Mouse (Mus musculus): ENCODE results near the gene Smc6.
A peak's percentile ranks its signal among the peaks of the same experiment; 100 is the strongest.

The Smc6 gene

GRCm38 (mm10) chr12:11286382-11286781, 20.7 kb downstream of the Smc6 start:
- no peak for DNase-seq (ENCODE audit: low spot score)

- no peak for DNase-seq (ENCODE audit: low spot score)
These were observed 35.2 kb downstream of the Smc6 start for GRCm38 (mm10) chr12:11300858-11301257.

GRCm38 (mm10) chr12:11306753-11307645, 41.3 kb downstream of the Smc6 start:
- no peak for DNase-seq (ENCODE audit: low spot score)

DNA sequence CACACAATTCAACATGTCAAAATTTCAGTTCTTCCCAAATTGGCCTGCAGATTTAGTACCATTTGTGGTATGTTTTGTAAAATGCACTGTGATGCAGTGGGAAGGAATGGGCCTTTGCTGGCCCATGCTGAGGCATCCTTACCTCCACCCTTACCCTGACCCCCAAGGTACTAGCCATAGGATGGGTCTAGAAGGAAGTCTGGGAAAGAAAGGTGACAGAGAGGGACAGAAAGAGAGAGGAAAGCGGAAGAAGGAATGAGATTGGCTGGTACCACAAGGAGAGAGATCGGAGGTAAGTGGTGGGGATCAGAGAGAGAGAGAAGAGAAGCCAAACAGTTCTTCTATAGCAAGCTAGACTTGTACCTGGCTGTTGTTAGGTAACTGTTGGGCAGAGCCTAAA, 45.4 kb downstream of the Smc6 start:
- DNase-seq (ENCODE audit: low spot score): no peak

DNA sequence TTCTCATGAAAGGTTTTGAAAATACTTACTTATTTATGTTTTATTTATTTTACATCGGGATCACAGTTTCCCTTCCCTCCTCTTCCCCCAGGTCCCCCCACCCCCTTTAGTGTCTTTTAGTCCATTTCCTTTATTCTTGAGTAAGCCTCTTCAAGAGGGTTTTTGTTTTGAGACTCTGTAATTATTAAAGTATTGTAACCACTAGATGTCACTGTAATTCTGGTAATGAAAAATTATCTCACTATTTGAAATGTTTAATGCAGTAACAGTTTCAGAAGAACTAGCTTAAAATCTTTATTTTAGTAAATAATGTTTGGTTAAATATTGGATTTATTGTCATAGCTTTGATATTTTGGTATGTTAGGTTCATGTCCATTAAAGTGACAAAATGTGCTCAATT, 48.2 kb downstream of the Smc6 start:
- no peak for DNase-seq (ENCODE audit: low spot score)

DNA sequence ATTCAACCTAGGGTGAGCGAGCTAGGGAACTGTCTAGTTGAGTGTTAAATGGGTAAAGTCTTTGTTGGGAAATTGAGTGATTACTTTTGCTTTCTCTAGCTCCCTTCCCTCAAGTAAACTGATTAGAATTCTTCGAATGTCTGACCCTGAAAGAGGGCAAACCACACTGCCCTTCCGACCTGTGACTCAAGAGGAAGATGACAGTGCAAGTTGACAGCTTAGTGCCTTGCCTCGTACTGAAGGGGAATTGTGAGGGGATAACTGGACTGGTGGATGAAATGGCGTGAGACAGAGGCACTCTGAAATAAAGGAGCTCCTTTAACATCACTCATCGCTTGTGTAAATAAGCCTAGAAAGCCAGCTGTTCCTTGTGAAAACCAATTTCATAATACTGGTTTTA, 52.0 kb downstream of the Smc6 start:
- no peak for DNase-seq (ENCODE audit: low spot score)

GRCm38 (mm10) chr12:11324480-11324879, 58.8 kb downstream of the Smc6 start:
- DNase-seq (ENCODE audit: low spot score): no peak

DNA sequence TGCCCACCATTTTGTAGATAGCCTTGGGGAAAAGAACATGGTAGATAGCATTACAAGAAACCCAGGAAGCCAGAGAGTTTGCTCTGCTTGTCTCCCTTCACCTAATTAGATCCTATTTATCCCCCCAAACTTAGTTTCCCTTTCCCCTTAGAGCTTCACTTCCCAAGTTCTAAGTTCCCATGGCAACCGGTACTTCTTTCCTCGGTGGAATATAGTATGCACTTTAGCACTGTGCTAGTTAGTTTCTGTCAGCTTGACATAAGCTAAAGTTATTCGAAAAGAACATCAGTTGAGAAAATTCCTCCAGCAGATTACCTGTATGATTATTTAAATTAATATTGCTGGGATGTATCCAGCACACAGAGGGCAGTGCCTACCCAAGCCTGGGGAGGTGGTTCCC, 60.8 kb downstream of the Smc6 start:
- DNase-seq (ENCODE audit: low spot score): no peak

- DNase-seq (ENCODE audit: low spot score): no peak
These were observed 71.2 kb downstream of the Smc6 start for GRCm38 (mm10) chr12:11336845-11337244.

- no peak for DNase-seq (ENCODE audit: low spot score)
These were observed 72.6 kb downstream of the Smc6 start for GRCm38 (mm10) chr12:11338251-11338650.

DNA sequence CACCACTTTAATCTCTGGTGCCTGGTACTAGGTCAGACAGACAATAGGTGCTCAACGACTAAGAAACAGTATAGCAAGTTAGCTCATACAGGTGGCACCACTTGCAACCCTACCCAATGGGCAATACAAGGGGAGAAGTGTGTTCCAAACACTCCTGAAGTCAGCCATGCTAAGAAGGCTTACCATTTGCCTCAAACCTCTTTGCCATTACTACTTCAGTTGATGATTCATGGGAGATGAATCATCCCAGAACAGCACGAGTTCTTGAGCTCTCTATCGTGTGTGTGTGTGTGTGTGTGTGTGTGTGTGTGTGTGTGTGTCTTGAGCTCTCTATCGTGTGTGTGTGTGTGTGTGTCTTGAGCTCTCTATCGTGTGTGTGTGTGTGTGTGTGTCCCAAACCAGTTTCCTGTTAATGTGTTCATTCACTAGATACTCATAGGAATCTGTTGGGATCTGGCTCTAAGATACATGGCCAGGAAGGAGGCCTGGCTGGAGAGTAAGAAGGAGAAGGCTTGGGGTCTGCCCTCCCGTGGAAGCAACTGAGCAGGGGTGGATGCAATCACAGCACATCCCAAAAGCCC, 76.4 kb downstream of the Smc6 start:
- no peak for DNase-seq (ENCODE audit: low spot score)

GRCm38 (mm10) chr12:11345963-11346362, 80.3 kb downstream of the Smc6 start:
- no peak for DNase-seq (ENCODE audit: low spot score)

- DNase-seq (ENCODE audit: low spot score): peak; percentile 69
These were observed 82.7 kb downstream of the Smc6 start for GRCm38 (mm10) chr12:11348423-11348822.

- DNase-seq (ENCODE audit: low spot score): no peak
These were observed 84.2 kb downstream of the Smc6 start for GRCm38 (mm10) chr12:11349870-11350269.

- peak; percentile 80 for DNase-seq (ENCODE audit: low spot score)
These were observed 85.2 kb downstream of the Smc6 start for GRCm38 (mm10) chr12:11350895-11351294.

DNA sequence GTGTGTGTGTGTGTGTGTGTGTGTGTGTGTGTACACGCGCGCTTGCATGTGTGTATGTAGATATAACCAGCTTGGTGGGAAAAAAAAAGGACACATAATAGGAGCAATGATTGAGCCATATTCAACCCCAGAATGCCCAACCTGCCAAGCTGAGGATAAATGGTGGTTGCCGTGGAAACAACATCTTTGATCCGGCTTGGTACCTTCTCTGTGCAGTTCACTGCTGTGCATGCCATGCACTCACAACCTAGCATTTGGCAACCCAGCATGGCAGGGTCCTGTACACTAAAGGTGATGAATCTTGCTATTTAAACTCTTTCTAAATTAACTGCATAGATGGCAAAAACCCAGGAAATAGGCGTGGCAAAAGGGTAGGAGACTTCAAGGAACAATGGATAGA, 96.7 kb downstream of the Smc6 start:
- no peak for DNase-seq (ENCODE audit: low spot score)

- DNase-seq (ENCODE audit: low spot score): no peak
These were observed 99.2 kb downstream of the Smc6 start for GRCm38 (mm10) chr12:11364870-11365269.

DNA sequence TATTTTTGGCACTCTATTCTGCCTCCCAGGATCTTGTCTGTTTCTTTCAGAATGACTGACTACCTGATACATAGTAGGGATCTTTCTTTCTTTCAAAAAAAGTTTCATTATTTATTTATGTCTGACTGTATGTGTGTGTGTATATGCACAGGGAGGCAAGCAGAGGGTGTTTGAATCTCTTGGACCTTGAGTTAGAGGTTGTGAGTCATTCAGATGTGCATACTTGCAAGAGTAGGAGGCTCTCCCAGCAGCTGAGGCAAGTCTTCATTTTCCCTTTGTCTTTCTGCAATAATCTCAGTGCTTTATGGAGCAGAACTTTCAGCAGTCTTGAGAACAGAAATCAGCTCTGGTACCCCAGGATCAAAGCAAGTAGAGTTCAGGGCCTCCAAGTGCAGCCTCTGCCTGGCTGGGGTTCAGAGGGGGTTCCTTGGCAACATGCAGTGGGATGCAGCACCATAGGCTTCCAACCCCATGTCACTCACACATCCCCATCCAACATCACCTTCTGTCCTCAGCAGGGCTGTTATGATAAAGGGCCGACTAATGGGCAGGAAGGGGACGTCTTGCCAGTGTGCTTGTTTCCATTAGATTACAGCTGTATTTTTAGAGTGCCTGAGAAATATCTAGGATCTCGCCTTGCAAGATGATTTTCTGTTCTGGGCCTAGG, 101.5 kb downstream of the Smc6 start:
- DNase-seq (ENCODE audit: low spot score): no peak
